Mouse (Mus musculus): Measurements from ENCODE around the gene Tmem132b. TPM values are rescaled to one million over a fixed set of nuclear protein-coding genes. Genes with fewer than 3 reads are reported as not detected.

Tmem132b gene
- total and polyA plus RNA-seq, 3 experiments: not detected

DNA sequence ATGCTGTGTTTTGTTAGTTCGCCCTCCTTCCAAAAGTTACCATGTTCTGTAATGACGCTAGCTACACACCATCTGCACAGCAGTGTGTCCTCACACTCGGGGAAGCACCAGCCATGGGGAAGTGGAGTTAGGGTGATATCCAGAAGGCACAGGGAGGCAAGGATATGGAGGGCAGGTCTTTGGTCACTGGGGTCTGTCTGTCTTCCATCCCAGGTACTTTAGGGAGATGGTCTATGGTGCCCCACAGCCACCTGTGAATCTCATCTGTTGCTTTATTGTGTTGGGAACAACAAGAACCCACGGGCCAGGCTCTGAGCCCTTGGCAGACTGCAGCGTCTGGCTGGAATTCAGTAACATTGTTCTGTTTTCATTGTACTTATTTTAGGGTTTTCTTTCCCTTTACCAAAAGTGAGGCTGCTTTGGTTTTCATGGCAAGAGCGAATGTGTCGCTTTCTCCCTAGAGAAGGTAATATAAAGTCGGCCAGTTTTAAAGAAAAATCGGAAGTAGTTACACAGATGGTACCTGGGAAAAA lies 96.3 kb downstream of the Tmem132b start (continued):
- TF ChIP-seq USF1 (IDR thresholded peaks at IDR 0.05; ENCODE audit: low read depth, low read length): no peak

DNA sequence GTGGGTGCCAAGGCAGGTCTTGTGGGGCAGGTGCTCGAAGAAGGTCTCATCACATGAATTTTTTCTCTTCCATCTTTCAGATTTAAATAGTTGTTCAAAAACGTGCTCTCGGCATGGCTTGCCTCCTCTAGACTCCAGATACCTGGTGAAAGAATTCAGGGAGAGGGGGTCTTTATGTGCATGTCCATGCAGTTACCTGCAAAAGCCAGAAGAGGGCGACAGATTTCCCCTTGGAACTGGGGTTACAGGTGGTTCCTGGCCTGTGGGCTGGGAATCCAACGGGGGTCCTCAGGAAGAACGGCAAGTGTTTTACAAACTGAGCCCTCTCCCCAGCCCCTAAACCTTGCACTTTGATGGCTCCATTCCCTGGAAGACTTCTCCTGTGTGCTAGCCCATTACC lies 103.1 kb downstream of the Tmem132b start:
- no peaks in the 10 kb centered on the region for H3K4me1 ChIP-seq (ENCODE audit: control insufficient read depth in 1 of 2, insufficient read depth in 2 of 2)
- H3K9me3 ChIP-seq (replicated peaks; ENCODE audit: low read length): peaks cover 84% of the 10 kb centered on the region
- H3K79me2 ChIP-seq (replicated peaks; ENCODE audit: control insufficient read depth, extremely low read depth, insufficient read depth, poor library complexity, severe bottlenecking): no peaks in the 10 kb centered on the region
- no peaks in the 10 kb centered on the region for H3K36me3 ChIP-seq (replicated peaks in 1 of 2; ENCODE audit: control insufficient read depth in 1 of 2, insufficient read depth in 1 of 2, low read length in 1 of 2)
- H3K27me3 ChIP-seq (replicated peaks): no peaks in the 10 kb centered on the region
- H3K27ac ChIP-seq (ENCODE audit: insufficient read depth, low read depth): no peak overlapping the region
- no peak overlapping the region for H3K4me3 ChIP-seq (replicated peaks in 1 of 3; ENCODE audit: low read depth in 2 of 3, low read length in 2 of 3, poor library complexity in 1 of 3)
- no peak overlapping the region for H3K4me2 ChIP-seq (ENCODE audit: insufficient read depth, low read depth, poor library complexity, severe bottlenecking)
- H3K9ac ChIP-seq (ENCODE audit: insufficient read depth, low read depth): no peak overlapping the region
- dilution Hi-C loops (cut with MboI; ENCODE audit: extremely low pct_ligation_motif_present, extremely low pct_unique_long_range_greater_than_20kb, low sequenced_read_pairs) (no loop called here), in situ Hi-C loops (cut with MboI; ENCODE audit: low pct_ligation_motif_present, low pct_unique_long_range_greater_than_20kb, low sequenced_read_pairs) (no loop called here)
- TF ChIP-seq ELF1 (IDR thresholded peaks at IDR 0.05; ENCODE audit: low read depth, low read length): no peak
- no peak for TF ChIP-seq SMC3 (IDR thresholded peaks at IDR 0.05; ENCODE audit: low read depth, low read length)
- TF ChIP-seq NRF1 (IDR thresholded peaks at IDR 0.05; ENCODE audit: low read depth, low read length): no peak
- TF ChIP-seq CTCF (conservative IDR thresholded peaks at IDR 0.05 in 1 of 2, IDR thresholded peaks at IDR 0.05 in 1 of 2; ENCODE audit: low read depth in 2 of 2, low read length in 2 of 2): no peak
- no peak for TF ChIP-seq E2F4 (IDR thresholded peaks at IDR 0.05; ENCODE audit: insufficient replicate concordance, low read depth, low read length)
- TF ChIP-seq TBP (conservative IDR thresholded peaks at IDR 0.05; ENCODE audit: low read depth, low read length): no peak
- TF ChIP-seq ZKSCAN1 (IDR thresholded peaks at IDR 0.05; ENCODE audit: borderline replicate concordance, low read depth, low read length): no peak
- no peak for TF ChIP-seq RAD21 (IDR thresholded peaks at IDR 0.05; ENCODE audit: low read depth, low read length)
- no peak for TF ChIP-seq KAT2A (IDR thresholded peaks at IDR 0.05; ENCODE audit: insufficient replicate concordance, low read length)
- no peak for TF ChIP-seq ETS1 (conservative IDR thresholded peaks at IDR 0.05; ENCODE audit: low read depth, low read length)
- no peak for DNase-seq (ENCODE audit: extremely low read depth)

DNA sequence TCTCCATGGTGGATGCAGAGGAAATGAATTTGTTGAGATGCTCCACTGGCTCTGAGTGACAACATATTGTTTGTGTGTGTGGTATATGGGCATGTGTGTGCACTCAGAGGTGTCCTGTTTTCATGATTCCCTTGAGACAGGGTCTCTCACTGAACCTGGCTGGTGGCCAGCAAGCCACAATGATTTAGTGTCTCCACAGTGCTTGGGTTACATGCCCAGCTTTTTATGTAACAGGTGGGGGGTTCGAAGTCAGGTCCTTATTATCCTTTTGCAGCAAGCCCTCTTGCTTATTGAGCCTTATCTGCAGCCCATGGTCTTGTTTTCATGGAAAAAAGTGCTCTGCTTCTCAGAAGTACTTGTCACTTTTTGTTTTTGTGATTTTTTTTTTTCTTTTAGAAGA lies 109.4 kb downstream of the Tmem132b start:
- Histone ChIP-seq H3K9me3 (replicated peaks; ENCODE audit: low read length) (peaks cover 81% of the 10 kb centered on the region), H3K27me3 (replicated peaks) (no peaks in the 10 kb centered on the region), H3K4me3 (replicated peaks in 1 of 3; ENCODE audit: low read depth in 2 of 3, low read length in 2 of 3, poor library complexity in 1 of 3) (no peak overlapping the region), H3K27ac (ENCODE audit: insufficient read depth, low read depth) (no peak overlapping the region), H3K9ac (ENCODE audit: insufficient read depth, low read depth) (no peak overlapping the region), H3K4me2 (ENCODE audit: insufficient read depth, low read depth, poor library complexity, severe bottlenecking) (no peak overlapping the region), H3K36me3 (replicated peaks in 1 of 2; ENCODE audit: control insufficient read depth in 1 of 2, insufficient read depth in 1 of 2, low read length in 1 of 2) (no peaks in the 10 kb centered on the region), H3K4me1 (ENCODE audit: control insufficient read depth in 1 of 2, insufficient read depth in 2 of 2) (no peaks in the 10 kb centered on the region), H3K79me2 (replicated peaks; ENCODE audit: control insufficient read depth, extremely low read depth, insufficient read depth, poor library complexity, severe bottlenecking) (no peaks in the 10 kb centered on the region)
- in situ Hi-C loops (cut with MboI; ENCODE audit: low pct_ligation_motif_present, low pct_unique_long_range_greater_than_20kb, low sequenced_read_pairs): no loop called here
- dilution Hi-C loops (cut with MboI; ENCODE audit: extremely low pct_ligation_motif_present, extremely low pct_unique_long_range_greater_than_20kb, low sequenced_read_pairs): no loop called here
- no peak for TF ChIP-seq RCOR1 (conservative IDR thresholded peaks at IDR 0.05; ENCODE audit: low read depth, low read length)
- TF ChIP-seq ELF1 (IDR thresholded peaks at IDR 0.05; ENCODE audit: low read depth, low read length): no peak
- TF ChIP-seq ZKSCAN1 (IDR thresholded peaks at IDR 0.05; ENCODE audit: borderline replicate concordance, low read depth, low read length): no peak
- TF ChIP-seq MYC (IDR thresholded peaks at IDR 0.05; ENCODE audit: low read depth, low read length): no peak
- no peak for TF ChIP-seq KAT2A (IDR thresholded peaks at IDR 0.05; ENCODE audit: insufficient replicate concordance, low read length)
- no peak for TF ChIP-seq CHD1 (IDR thresholded peaks at IDR 0.05; ENCODE audit: low read depth, low read length)
- no peak for TF ChIP-seq BHLHE40 (IDR thresholded peaks at IDR 0.05; ENCODE audit: low read depth, low read length)
- no peak for TF ChIP-seq SIN3A (IDR thresholded peaks at IDR 0.05; ENCODE audit: low read length)
- TF ChIP-seq CHD2 (IDR thresholded peaks at IDR 0.05; ENCODE audit: low read length): no peak
- TF ChIP-seq E2F4 (IDR thresholded peaks at IDR 0.05; ENCODE audit: insufficient replicate concordance, low read depth, low read length): no peak
- TF ChIP-seq NRF1 (IDR thresholded peaks at IDR 0.05; ENCODE audit: low read depth, low read length): no peak
- no peak for TF ChIP-seq PAX5 (IDR thresholded peaks at IDR 0.05; ENCODE audit: low read length)
- TF ChIP-seq MEF2A (IDR thresholded peaks at IDR 0.05; ENCODE audit: borderline replicate concordance, low read depth, low read length): no peak
- TF ChIP-seq MAZ (IDR thresholded peaks at IDR 0.05; ENCODE audit: low read depth, low read length): no peak
- no peak for TF ChIP-seq ETS1 (conservative IDR thresholded peaks at IDR 0.05; ENCODE audit: low read depth, low read length)
- DNase-seq (ENCODE audit: extremely low read depth): no peak
